Mouse (Mus musculus): ENCODE measurements around the gene Nutm1.

- TF ChIP-seq CTCF (IDR thresholded peaks at IDR 0.05; ENCODE audit: low read depth), result no peak
- TF ChIP-seq EP300 (optimal IDR thresholded peaks at IDR 0.05), result no peak
Measured at GRCm38 (mm10) chr2:112270011-112270410, 10.9 kb upstream of the Nutm1 start.

Measured in stomach, postnatal 0 days (tissue).